Mouse (Mus musculus) cerebellum, adult 8-10 months (tissue): ENCODE measurements at regions not wholly inside any gene's neighbourhood (a gene's known extent, or its start where the extent isn't known, plus 50 kb on each side); places are given as distances from the start of the nearest gene placed in this dataset.

Source experiments
- DNase-seq: peaks from one replicate; pipeline ENCODE4 v3.0.0; 2022

DNA sequence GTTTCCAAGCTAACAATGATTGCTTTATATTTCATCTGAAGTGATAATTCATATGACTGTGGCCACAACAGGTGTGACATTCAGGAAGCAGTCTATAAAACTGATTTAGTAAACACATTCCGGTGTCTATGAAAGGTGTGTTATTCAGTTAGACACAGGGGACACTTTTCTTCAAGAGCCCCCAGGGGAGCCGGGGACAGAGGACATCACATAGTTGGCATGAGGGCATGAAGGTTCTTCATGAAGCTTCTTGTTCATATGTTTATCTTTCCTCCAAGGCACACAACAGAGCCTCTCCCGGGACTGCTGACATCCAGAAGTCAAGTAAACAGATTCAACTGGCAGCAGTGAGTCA is 102.5 kb upstream of the Cpm start:
- no peak for DNase-seq

DNA sequence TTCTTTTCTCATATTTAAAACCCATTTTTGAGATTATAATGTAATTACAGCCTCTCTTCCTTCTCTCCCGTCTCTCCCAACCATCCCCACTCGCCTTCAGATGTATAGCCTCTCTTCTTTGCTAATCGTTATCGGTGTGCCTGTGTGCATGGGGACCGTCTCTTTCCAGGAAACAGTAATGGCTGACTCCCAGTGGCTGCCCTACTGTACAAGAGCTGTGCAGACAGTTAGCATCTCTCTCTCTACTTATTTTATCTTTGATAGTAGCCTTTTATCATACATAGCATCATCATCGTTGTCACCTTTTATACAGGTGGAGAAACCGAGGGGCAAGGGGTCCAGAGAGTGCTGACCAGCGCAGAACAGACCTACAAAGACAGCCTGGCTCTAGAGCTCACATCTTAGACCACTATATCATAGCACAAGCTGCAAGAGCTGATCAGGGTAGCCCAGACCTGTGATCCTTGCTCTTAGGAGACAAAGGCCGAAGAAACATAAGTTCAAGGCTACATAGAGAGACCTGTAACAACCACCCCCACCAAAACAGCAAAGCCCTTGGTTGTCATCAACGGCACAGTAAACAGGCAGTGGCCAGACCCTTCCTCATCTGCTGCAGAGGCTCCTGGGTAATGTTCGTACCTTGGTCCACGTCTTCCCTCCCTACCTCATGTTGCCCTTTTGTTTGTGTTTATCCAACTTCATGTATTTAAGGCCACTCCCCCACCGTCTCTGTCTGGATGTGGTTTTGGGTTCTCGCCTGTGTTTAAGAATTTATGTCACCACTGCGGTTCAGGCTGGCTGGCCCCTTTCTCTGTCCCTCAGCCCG is 103.1 kb upstream of the Cpm start:
- DNase-seq: no peak

DNA sequence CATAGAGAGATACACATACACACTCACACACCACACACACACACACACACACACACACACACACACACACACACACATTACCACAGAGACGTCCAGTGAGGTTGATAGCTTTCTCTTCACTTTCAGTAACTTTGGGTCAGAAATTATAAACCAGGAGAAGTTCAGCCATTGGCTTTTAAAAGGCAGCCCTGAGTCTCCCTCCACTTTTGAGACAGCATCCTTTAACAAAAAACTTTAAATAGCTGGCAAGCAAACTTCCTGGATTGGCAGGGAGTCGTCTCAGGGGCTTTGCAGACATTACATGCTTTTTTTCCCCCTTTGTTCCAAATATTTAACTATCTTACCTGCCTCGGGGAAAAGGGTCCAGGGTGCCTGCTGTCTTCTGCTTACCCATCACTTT is 103.7 kb upstream of the Cpm start:
- no peak for DNase-seq

DNA sequence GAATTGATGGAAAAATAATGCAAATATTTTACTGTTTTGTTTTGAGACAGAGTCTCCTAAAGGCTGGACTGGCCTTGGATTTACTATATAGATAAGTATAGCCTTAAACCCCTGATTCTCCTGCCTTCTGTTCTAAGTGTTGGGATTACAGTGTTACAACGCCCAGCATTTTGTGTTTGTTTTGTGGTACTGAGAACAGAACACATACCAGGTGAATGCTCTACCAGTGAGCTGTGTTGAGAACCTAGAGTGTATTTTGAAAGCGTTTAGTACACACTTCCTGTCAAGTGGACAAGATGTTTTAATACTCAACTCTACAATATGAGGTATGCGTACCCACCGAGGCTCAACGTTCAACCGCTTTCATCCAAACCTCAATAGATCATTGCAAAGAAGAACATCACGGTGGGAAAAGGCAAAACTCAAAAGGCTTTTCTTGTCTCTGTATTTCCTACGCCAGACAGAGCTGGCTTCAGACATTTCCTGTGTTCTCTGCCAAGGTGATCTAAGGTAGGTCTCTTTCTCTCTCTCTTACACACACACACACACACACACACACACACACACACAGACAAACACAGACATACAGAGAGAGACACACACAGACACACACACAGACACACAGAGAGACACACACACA is 104.3 kb upstream of the Cpm start:
- no peak for DNase-seq

DNA sequence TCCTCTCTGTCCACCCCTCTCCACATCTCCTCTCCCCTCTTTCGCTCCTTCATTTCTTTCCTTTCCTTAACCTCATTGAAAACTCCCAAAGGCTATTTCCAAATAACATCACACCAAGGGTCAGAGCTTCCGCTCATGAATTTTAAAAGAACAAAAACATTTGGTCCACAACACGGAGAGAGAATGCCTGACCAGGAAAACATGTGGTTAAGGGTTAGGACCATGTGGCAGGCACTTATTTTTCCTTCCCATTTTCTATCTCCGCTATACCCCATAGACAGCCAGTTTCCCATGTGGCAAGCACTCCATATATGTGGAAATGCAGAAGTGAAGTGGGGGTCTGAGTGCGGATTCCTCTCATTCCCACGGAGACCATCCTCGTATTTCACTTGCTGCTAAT is 105.2 kb upstream of the Cpm start:
- no peak for DNase-seq

DNA sequence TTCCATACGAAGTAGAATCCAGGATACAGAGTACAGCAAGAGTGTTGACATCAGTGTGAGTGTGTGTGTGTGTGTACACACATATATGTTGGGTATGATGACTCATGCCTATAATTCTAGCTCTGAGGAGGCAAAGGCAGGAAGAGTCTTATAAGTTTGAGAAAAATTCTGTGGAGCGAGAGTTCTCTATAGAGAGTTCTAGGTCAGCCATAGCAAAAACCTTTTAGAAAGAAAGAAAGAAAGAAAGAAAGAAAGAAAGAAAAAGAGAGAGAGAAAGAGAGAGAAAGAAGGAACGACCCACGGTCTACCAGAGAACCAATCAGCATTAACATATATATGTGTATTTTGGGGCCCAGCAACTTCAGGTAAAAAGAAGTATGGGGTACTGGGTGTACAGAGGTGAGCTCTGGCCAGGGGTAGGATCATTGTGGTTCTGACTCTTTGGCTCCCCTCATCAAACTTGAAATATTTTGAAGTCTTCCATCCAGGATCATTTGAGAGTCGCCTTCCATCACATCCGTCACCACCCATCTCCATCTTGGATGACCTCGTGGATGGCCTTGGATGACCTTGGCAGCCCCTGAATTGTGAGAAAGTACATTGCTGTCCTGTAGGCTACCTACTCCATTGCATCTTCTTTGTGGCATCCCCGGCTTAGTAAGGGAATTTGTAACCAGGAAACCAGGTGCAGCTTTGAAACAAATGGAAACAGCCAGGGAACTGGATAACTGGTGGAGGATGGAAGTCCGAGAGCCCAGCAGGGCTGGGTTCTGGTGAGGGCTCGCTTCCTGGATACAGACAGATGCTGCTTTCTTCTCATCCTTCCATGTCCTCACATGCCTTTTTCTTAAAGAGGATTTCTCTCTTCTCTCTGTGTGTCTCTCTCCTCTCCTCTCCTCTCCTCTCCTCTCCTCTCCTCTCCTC is 106.1 kb upstream of the Cpm start:
- no peak for DNase-seq

DNA sequence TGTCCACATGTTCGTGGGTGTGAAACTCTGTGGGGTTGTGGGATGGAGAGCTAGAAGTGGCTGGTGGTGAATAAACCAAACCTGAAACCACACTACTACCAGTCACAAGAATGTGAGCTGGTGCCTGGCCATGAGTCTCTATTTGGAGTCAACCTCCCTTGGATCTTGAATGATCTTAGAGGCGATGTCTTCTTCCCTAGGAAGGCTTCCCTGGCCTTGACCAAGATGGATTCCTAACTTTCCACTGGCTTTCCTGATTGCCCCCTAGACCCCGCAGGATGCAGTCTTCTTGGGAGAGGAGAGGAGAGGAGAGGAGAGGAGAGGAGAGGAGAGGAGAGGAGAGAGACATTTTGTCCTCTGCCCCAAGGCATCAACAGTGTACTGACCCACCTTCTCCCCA is 106.9 kb upstream of the Cpm start:
- no peak for DNase-seq

DNA sequence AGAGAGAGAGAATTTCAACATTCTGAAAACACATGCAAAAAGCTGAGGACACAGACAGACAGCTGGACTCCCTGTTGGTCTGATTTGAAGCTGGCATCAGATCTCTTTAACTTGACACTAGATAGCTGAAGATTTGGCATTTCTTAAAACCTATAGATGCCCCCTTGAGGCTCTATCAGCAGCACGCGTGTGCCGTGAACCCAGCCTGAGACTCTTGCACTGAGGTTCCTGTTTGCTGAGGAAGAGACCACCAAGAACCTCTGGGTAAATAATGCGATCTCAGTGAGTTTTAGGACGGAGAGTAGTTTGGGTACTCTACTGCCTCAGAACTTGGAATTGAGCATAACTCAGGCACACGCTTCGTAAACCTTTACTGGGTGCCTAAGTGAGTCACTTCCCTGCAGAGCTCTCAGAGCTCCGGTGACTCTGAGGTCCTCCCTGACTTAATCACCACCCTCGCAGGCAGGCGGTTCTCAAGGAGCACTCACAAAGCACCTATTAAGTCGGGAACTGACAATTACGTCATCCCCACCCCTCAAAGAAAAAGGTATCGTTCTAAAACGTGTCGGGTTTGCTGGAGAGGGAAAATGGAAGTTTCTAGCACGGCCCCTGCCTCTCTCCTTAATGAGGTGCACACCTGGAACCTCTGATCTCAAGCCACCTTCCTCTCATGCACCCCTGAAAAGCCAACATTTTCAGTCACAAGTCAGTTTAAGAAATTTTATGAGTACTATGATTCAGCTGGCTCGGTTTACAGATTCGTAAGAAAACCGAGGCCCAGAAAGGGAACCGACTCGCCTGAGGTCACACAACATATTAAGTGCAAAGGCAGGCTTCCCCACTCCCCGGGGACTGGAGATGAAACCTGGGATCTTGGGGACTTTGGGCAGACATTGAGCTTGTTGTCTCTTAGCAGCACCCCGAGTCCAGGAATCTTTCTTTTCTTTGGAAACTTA is 107.7 kb upstream of the Cpm start:
- DNase-seq: no peak

DNA sequence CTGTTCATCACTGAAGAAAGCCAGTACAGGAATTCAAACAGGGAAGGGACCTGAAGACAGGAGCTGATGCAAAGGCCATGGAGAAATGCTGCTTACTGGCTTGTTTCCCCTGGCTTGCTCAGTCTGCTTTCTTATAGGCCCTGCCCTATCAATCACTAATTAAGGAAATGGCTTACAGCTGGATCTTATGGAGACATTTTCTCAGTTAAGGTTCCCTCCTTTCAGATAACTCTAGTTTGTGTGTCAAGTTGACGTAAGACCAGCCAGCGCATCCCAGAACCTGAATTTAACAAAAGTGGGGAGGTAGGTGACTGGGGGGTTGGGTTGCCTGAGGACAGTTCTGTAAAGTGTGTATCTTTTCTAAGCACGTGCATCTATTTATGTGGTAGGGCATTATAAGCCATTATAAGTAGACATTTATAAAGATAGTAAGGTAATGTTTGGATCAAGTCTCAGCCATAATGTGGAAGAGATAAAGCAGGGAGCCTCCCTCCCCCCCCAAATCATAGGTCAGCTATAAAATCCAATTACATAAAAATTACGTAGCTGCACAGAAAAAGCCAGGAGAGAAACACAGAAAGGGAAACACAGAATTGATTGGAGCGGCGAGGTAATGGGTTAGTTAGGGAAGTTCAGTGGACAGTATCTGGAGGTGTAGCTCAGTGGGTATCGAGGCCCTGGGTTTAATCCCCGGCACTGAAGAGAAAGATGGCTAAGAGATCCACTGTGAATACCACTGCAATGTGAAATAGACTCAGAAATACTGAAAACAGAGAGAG is 108.6 kb upstream of the Cpm start:
- no peak for DNase-seq

DNA sequence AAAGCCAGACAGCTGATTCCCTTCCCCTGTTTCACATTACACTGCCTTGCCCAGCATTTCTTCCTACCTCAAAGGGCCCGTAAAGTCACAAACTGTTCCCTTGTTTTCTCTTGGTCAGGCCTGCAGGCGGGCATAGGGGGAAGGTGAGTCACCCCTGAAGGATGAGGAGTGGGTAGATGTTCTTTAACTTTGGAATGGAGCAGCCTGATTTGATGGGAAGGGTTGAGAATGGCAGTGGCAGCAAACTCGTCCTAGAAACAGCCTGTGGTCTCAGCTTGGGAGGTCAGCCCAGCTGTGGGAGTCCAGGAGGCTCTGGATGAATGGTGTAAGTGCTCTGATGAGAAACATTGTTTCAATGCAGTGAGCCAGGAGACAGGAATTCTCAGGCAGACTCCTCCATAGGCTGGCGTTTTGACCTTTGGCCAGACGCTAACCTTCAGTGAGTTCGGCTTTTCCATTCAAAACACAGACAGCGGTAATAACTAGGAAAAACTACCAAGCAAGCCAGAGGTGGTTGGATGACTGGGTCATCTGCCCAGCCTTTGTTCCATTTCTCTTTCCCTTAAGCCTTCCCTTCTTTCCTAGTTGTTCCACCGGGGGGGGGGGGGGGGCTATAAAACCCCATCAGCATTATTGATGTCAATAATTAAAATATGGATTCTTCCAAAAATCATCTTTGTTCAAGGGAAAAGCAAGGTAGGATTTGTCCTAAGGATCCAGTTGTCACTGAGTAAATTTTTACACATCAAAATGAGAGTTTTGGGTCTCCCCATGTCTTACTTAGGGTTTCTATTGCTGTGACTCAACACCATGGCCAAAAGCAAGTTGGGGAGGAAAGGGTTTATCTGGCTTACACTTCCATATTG is 109.4 kb upstream of the Cpm start:
- DNase-seq: no peak

DNA sequence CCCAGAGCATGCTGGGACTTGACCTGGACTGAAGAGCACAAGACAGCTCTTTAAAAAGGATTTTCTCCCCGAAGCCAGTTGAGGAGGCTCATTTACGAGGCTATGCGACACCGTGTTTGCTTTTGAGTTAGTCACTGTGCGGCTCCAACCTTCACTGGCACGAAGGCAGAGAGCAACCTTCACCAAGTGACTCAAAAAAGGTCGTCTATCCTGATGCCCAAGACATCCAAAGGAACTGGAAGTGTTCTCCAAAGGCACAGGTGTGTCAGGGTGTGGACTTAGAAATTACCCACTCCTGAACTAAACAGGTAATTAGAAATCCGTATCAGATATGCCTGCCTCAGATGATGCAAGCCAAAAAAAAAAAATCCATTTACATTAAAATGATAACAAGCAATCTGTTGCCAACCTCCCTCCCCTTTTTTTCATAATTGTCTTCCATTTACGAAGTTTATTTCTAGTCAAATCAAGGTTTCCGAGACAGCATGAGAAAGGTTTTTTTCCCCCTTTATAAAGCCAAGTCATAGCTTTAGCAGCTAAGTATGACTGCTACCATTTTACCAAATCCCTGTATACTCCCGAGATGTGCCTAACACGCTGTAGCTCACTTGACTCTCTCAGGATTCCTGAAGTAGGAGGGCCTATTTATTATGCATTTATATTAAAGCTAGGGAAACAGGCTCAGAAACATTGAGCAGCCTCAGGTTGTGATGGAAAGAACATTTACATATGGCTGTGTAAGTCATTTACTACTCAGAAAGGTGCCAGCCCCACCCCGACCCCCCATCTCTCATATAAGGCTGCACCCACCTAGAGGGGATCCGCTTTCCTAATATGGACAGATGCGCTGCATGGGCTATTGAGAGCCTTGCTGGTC is 110.3 kb upstream of the Cpm start:
- no peak for DNase-seq

DNA sequence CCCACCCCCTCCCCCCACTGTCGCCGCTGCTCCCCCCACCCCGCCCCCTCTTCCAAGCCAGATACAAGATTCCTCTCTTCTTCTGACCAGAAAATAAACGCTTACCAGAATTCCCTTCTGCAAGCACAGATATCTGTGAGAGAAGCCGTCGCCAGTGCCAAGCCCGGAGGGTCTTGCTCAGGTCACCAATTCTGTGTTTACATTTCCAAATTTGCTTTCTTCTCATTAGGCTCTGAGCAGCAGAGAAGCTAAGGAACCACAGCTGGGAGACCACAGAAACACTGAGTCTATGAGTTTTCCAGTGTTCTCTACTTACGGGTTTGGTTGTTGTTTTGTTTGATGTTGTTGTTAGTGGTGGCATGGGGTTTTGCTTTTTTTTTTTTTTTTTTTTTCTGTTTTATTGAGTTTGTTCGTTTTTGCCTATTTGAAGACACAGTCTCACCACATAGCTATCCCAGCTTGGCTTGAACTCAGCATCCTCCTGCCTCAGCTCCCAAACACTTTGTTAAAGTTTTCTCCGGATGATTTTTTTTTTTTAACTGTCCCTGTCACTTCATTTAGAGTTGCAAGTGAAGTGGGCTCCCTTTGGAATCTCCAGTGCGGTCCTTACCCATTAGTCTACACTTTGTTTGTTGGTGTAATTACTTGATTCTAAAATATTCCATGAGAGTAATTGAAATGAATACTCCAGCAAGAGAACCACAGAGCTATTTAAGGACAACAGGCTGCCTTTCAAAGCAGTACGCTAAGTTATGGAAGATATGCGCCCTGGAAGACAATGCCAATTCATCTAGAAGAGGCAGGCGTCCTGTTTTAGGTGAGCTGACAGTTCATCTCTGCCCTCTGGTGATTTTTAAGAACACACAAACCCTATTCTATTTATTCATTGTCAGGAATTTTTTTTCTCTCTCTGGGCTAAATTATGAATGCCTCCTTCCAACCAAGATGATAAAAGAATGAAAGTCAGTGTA is 111.2 kb upstream of the Cpm start:
- no peak for DNase-seq

DNA sequence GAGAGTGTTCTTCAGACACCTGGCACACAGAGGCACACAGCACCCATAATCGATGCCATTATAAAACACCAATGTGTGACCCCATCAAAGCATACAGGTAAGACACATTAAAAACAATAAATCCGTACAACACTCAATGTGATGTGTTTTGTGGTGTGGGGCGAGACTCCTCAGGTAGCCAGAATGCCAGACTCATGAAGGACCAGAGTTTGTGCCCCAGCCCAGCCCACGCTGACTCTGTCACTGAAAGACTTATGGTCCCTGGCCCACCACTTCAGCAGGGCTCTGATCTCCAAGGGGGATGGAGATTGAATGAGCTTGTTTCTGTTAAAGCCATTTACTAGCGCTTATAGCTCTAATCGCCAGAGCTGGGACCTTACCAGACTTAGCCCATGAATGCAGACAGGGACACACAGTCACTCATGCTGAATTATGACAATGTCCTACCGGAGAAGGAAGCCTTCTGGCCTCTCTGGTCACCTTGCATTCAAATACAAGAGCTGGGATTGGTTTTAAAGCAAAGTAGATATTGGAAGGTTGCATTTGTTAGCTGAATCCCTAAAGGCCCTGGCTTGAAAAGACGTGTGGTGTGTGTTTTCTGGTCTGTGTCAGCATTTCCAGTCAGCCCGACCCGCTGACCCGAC is 112.1 kb upstream of the Cpm start:
- no peak for DNase-seq

DNA sequence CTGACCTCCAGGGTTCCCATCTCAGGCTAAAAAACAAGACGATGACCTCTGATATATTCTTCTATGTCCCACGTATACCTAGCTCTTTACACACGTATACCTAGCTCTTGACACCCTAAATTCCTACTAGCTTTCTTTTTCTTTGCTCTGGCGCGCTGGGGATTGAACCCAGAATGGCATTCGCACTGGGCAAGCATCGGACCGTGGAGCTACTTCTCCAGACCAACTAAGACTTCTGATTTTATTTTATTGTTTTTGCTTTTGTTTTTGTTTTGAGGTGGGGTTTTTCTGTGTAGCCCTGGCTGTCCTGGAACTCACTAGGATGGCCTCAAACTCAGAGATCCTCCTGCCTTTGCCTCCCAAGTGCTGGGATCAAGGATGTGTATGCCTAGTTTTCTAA is 112.8 kb upstream of the Cpm start:
- DNase-seq: no peak

DNA sequence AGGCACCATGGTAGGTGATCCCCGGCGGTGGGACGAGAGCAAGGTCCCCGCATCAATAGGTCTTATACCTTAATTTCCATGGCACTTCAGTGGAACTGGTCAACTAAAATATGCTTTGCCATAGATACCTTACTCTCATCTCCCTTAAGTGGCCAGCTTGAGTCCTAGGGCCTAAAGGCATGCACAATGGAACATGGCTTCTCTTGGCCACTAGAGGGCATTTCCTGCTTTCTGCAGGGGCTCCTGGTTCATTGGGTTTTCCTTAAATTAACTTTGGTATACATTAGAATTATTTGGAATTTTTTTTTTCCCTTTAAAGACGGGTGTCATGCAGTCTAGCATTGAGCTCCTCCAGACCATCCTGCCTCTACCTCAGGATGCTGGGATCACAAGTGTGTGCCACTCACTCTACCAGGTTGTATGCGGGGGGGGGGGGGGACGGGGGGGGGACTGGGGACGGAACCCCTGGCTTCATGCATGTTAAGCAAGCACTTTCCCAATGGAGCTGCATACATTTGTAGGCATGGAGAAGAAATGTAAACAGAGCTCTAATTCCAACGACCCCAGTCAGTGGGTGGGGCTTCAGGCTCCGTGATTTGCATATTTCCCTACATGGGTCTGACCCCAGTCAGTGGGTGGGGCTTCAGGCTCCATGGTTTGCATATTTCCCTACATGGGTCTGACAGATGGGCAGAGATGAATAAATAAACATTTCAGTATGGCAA is 113.4 kb upstream of the Cpm start:
- DNase-seq: no peak

DNA sequence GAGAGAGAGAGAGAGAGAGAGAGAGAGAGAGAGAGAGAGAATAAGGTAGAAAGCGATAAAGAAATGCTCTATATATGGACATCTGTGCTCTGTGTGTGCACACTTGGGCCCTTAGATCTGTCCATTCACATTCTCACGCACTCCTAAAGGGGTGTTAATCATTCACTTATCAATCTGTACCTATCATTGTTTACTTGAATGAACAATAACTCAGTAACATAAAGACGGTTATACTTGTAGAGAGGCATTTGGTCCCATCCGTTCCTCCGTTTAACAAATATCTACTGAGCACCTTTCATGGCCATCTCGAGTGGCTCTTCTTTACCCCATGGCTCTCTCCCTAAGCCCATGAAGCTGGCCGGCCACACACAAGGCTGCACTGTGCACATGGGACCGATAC is 114.3 kb upstream of the Cpm start:
- DNase-seq: no peak

DNA sequence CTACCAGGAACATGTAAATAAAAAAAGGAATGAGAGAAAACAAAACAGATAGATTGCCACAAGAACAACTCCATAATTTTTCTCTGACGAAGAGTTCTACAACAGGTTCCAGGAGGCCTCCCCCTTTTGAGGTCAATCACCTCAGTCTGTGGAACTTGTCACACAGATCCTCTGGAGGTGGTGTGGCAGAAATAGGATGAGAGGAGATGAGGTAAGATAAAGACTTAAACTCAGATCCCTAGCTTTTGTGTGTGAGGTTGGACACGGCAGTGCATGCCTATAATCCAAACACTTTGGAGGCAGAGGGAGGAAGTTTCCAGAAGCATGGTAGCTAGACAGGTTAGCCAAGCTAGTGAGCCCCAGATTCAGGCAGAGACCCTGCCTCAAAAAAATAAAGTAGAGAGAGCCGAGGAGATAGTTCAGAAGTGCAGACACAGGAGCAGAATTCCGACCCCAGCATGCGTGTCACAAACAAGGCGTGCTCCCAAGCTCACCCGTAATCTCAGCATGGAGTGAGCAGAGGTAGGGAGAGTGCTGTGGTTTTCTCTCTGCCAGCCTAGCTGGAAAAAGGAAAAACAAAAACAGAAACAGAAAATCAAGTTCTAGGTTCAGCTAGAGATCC is 115.3 kb upstream of the Cpm start:
- DNase-seq: no peak
